ENCODE assay signal across 8 mouse cellular contexts in the genomic region with DNA sequence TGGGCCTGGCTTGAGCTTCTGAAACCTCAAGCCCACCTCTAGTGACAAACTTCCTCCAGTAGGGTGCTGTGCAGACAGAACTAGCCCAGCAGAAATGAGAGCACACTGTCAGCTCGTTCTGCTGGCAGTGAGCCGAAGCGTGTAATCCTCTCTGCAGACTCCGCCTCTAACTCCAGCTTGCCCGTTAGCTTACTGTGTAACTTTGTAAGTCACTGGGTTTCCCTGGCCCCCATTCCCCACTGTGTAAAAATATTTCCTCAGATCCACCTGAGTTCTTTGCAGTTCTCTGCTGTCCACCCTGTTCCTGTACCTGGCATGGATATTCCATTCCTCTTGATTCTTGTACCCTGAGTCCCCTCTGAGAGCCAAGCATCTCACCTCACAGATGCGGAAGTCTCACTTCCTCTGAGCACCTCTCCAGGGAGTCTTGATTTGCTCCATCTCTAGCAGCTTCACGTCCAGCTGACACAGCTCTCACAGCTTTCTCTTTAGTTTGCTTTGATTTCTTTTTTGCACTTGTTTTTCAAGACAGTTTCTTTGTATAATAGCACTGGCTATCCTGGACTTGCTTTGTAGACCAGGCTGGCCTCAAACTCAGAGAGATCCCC. TPM values are rescaled to one million over a fixed set of nuclear protein-coding genes. Genes with fewer than 3 reads are reported as not detected.
DNase-seq lines count a peak whose midpoint lies in the region; ATAC-seq and TF ChIP-seq lines count a peak whose summit lies in the region.

No protein-coding gene starts in this region.

- H3K4me3 ChIP-seq in heart, adult 2 months = no peak overlapping the region
- H3K4me3 ChIP-seq in heart, embryonic 11.5 days (ENCODE audit: low read depth, low read length) = no peak overlapping the region
- H3K4me3 ChIP-seq in CH12.LX (replicated peaks in 1 of 3; ENCODE audit: low read depth in 2 of 3, low read length in 2 of 3, poor library complexity in 1 of 3) = no peak overlapping the region

- no peaks in the 10 kb centered on the region for H3K9me3 ChIP-seq in heart, embryonic 11.5 days (replicated peaks; ENCODE audit: control insufficient read depth, low read length)
- peaks cover 19% of the 10 kb centered on the region for H3K9me3 ChIP-seq in CH12.LX (replicated peaks; ENCODE audit: low read length)

- no peak for TF ChIP-seq POLR2A in heart, adult 2 months (IDR thresholded peaks at IDR 0.05; ENCODE audit: insufficient read depth, low read depth, low read length)
- TF ChIP-seq POLR2A in CH12.LX (IDR thresholded peaks at IDR 0.05; ENCODE audit: low read depth, low read length) = no peak

- no peak overlapping the region for H3K4me2 ChIP-seq in heart, embryonic 11.5 days
- no peak overlapping the region for H3K4me2 ChIP-seq in CH12.LX (ENCODE audit: insufficient read depth, low read depth, poor library complexity, severe bottlenecking)

- ATAC-seq in heart, embryonic 11.5 days (replicated peaks; ENCODE audit: insufficient number of reproducible peaks, low FRiP score, low TSS enrichment) = no peak
- ATAC-seq in activated CD4-positive, CD25-positive, alpha-beta regulatory T cell, adult 4 months = no peak

- peak; percentile 61 to 64 for DNase-seq in heart, adult 2 months
- peak; percentile 77 for DNase-seq in CH12.LX (ENCODE audit: extremely low read depth)
- peak; percentile 49 to 63 for DNase-seq in gastrocnemius, postnatal 36 days
- DNase-seq in lung, adult 18-20 months = peak; percentile 28 to 45
- DNase-seq in spleen, postnatal 36 days (ENCODE audit: low spot score in 2 of 2) = peak; percentile 72 to 75
- no peak for DNase-seq in thymus, postnatal 10 days (ENCODE audit: low spot score in 2 of 2)

- H3K9ac ChIP-seq in heart, adult 2 months (ENCODE audit: low read depth, low read length) = no peak overlapping the region
- H3K9ac ChIP-seq in heart, embryonic 11.5 days (ENCODE audit: low read depth, low read length) = no peak overlapping the region
- no peak overlapping the region for H3K9ac ChIP-seq in CH12.LX (ENCODE audit: insufficient read depth, low read depth)

- TF ChIP-seq CTCF in heart, adult 2 months (IDR thresholded peaks at IDR 0.05) = no peak
- TF ChIP-seq CTCF in CH12.LX (conservative IDR thresholded peaks at IDR 0.05 in 1 of 2, IDR thresholded peaks at IDR 0.05 in 1 of 2; ENCODE audit: low read depth in 2 of 2, low read length in 2 of 2) = no peak

- WGBS in heart, adult 2 months = 23% methylated on average over 7 of the region's 7 CpGs
- 74% methylated on average over 7 of the region's 7 CpGs for WGBS in heart, embryonic 11.5 days (ENCODE audit: insufficient replicate concordance)

- TF ChIP-seq RAD21 in CH12.LX (IDR thresholded peaks at IDR 0.05; ENCODE audit: low read depth, low read length) = no peak

- H3K79me2 ChIP-seq in heart, adult 2 months (replicated peaks; ENCODE audit: control insufficient read depth, insufficient read depth, low read length) = no peaks in the 10 kb centered on the region
- H3K79me2 ChIP-seq in CH12.LX (replicated peaks; ENCODE audit: control insufficient read depth, extremely low read depth, insufficient read depth, poor library complexity, severe bottlenecking) = no peaks in the 10 kb centered on the region

- intact Hi-C loops in heart, adult 2 months (cut with DNase I) = no loop called here
- intact Hi-C loops in gastrocnemius, postnatal 36 days (cut with DNase I) = loop anchor here (5.0 kb wide), 1 partner anchor 39 kb away; no protein-coding TSS in a partner anchor

- H3K27me3 ChIP-seq in heart, adult 2 months (ENCODE audit: control insufficient read depth, insufficient read depth, low read length) = no peaks in the 10 kb centered on the region
- no peaks in the 10 kb centered on the region for H3K27me3 ChIP-seq in heart, embryonic 11.5 days (ENCODE audit: control insufficient read depth, insufficient read depth, low read length)
- no peaks in the 10 kb centered on the region for H3K27me3 ChIP-seq in CH12.LX (replicated peaks)

- H3K27ac ChIP-seq in heart, adult 2 months = no peak overlapping the region; the same call in 1 of the 2 replicates
- H3K27ac ChIP-seq in heart, embryonic 11.5 days (ENCODE audit: low read depth, low read length) = no peak overlapping the region
- H3K27ac ChIP-seq in CH12.LX (ENCODE audit: insufficient read depth, low read depth) = no peak overlapping the region

- peaks cover 4% of the 10 kb centered on the region for H3K4me1 ChIP-seq in heart, adult 2 months (ENCODE audit: control insufficient read depth, insufficient read depth, low read length)
- peaks cover 8% of the 10 kb centered on the region for H3K4me1 ChIP-seq in heart, embryonic 11.5 days (ENCODE audit: control insufficient read depth, insufficient read depth, low read length)
- peaks cover 0 to 45% of the 10 kb centered on the region in 2 experiments; a peak in 2 of 4 replicates for H3K4me1 ChIP-seq in CH12.LX (ENCODE audit: control insufficient read depth in 1 of 2, insufficient read depth in 2 of 2)

- TF ChIP-seq EP300 in heart, adult 2 months (IDR thresholded peaks at IDR 0.05; ENCODE audit: insufficient read depth, low read depth, low read length) = no peak
- TF ChIP-seq EP300 in CH12.LX (IDR thresholded peaks at IDR 0.05; ENCODE audit: low read length) = peak; percentile 67; the same call in 1 of the 2 replicates

- no peaks in the 10 kb centered on the region for H3K36me3 ChIP-seq in heart, adult 2 months (ENCODE audit: control insufficient read depth, insufficient read depth, low read length)
- H3K36me3 ChIP-seq in heart, embryonic 11.5 days (ENCODE audit: control insufficient read depth, insufficient read depth, low read length) = peaks cover 17% of the 10 kb centered on the region
- peaks cover 0 to 61% of the 10 kb centered on the region in 2 experiments for H3K36me3 ChIP-seq in CH12.LX (replicated peaks in 1 of 2; ENCODE audit: control insufficient read depth in 1 of 2, insufficient read depth in 1 of 2, low read length in 1 of 2)

- dilution Hi-C loops in CH12.LX (cut with MboI; ENCODE audit: extremely low pct_ligation_motif_present, extremely low pct_unique_long_range_greater_than_20kb, low sequenced_read_pairs) = no loop called here

- in situ Hi-C loops in CH12.LX (cut with MboI; ENCODE audit: low pct_ligation_motif_present, low pct_unique_long_range_greater_than_20kb, low sequenced_read_pairs) = loop anchor here (5.0 kb wide), 1 partner anchor 34 kb away; no protein-coding TSS in a partner anchor

TF ChIP-seq in CH12.LX, 34 proteins besides CTCF, POLR2A, EP300 and RAD21:
- TF ChIP-seq JUN (IDR thresholded peaks at IDR 0.05; ENCODE audit: insufficient read depth, low read depth, low read length) (no peak), MXI1 (IDR thresholded peaks at IDR 0.05; ENCODE audit: low read depth, low read length) (no peak), E2F4 (IDR thresholded peaks at IDR 0.05; ENCODE audit: insufficient replicate concordance, low read depth, low read length) (no peak), PAX5 (IDR thresholded peaks at IDR 0.05; ENCODE audit: low read length) (no peak), ETS1 (conservative IDR thresholded peaks at IDR 0.05; ENCODE audit: low read depth, low read length) (no peak), TCF12 (IDR thresholded peaks at IDR 0.05; ENCODE audit: low read depth, low read length) (no peak), IRF4 (IDR thresholded peaks at IDR 0.05; ENCODE audit: low read depth, low read length) (peak; percentile 55; the same call in 1 of the 2 replicates), MEF2A (IDR thresholded peaks at IDR 0.05; ENCODE audit: borderline replicate concordance, low read depth, low read length) (no peak), NELFE (IDR thresholded peaks at IDR 0.05; ENCODE audit: low read depth, low read length) (no peak), BHLHE40 (IDR thresholded peaks at IDR 0.05; ENCODE audit: low read depth, low read length) (no peak), ZMIZ1 (IDR thresholded peaks at IDR 0.05; ENCODE audit: low read depth, low read length) (no peak), USF2 (conservative IDR thresholded peaks at IDR 0.05; ENCODE audit: low read depth, low read length) (no peak), USF1 (IDR thresholded peaks at IDR 0.05; ENCODE audit: low read depth, low read length) (no peak), KAT2A (IDR thresholded peaks at IDR 0.05; ENCODE audit: insufficient replicate concordance, low read length) (no peak), ZNF384 (IDR thresholded peaks at IDR 0.05; ENCODE audit: low read depth, low read length) (no peak), ELF1 (IDR thresholded peaks at IDR 0.05; ENCODE audit: low read depth, low read length) (peak; percentile 51), CHD2 (IDR thresholded peaks at IDR 0.05; ENCODE audit: low read length) (no peak), RCOR1 (conservative IDR thresholded peaks at IDR 0.05; ENCODE audit: low read depth, low read length) (no peak)

RNA-seq across cellular contexts. Expression of a gene that starts 51.0 kb away (rescaled TPM):
- total RNA-seq in heart, adult 2 months (2021) = under 1 TPM; 0.50 to 0.55 TPM
- polyA plus RNA-seq in heart, adult 2 months (2012; rRNA removed) = 1.00 TPM in 2 replicates
- 0.54 and 1.2 TPM in 2 replicates for polyA plus RNA-seq in heart, embryonic 11.5 days (2014; fragmentation: Nextera tagmentation; extraction: Ambion mirVana)
- not detected in 2 replicates for total RNA-seq in CH12.LX (2012; rRNA removed)
- not detected in 2 replicates for total RNA-seq in CH12.LX (2014; rRNA removed)
- 0.34 TPM in 1 of 2 replicates, not detected in the other for polyA plus RNA-seq in CH12.LX (2012; ENCODE audit: insufficient read length, low read depth)
- total RNA-seq in gastrocnemius, postnatal 36 days (2021) = under 1 TPM in 1 of 2 experiments, not detected in 1; 0.15 TPM
- 1 to 10 TPM; 3.6 to 5.6 TPM for polyA plus RNA-seq in activated CD4-positive, CD25-positive, alpha-beta regulatory T cell, adult 4 months (2017; shearing (Covaris generic))

Comparison
In these comparisons a context has a peak if more than half of its experiments do, and no peak if none do; other contexts are left out.
1. DNase-seq: peak in heart, adult 2 months (2 of 2), CH12.LX (single experiment), gastrocnemius, postnatal 36 days (2 of 2), lung, adult 18-20 months (2 of 2) and spleen, postnatal 36 days (2 of 2); none in thymus, postnatal 10 days (0 of 2).